Mouse (Mus musculus): ENCODE data around the gene Dtnb.
"Not testable (repeated sequence)": the region's sequence is repeated elsewhere in the genome, so short reads cannot be mapped to it uniquely, and the experiment has no call there.

- TF ChIP-seq CTCF (IDR thresholded peaks at IDR 0.05; ENCODE audit: extremely low read depth, insufficient read length, insufficient replicate concordance, low read depth, low read length); POLR2A (IDR thresholded peaks at IDR 0.05; ENCODE audit: low read depth, low read length): not testable (repeated sequence)
Observed at GRCm38 (mm10) chr12:3690926-3691529, 118.8 kb downstream of the Dtnb start.
